In genomic region chr17:87057486-87058266, GRCm38 (mm10) we compare ENCODE assay signal across 10 mouse cellular contexts. TPM values are rescaled to one million over a fixed set of nuclear protein-coding genes. Genes with fewer than 3 reads are reported as not detected.
DNase-seq lines count a peak whose midpoint lies in the region; ATAC-seq lines count a peak whose summit lies in the region.
"Had no signal": no experiment of that assay in that cellular context is flagged by ENCODE, and none has a peak within 500 bp of the region (broad histone marks: within the 10 kb centered on the region; RNA-seq: fewer than 3 reads in every experiment).

No protein-coding gene starts in this region.

- WGBS in heart, embryonic 12.5 days = 52% methylated on average over 8 of the region's 8 CpGs
- 49% methylated on average over 8 of the region's 8 CpGs for WGBS in embryonic facial prominence, embryonic 10.5 days
- WGBS in limb, embryonic 11.5 days = 35% methylated on average over 8 of the region's 8 CpGs
- 71% methylated on average over 8 of the region's 8 CpGs for WGBS in forebrain, embryonic 16.5 days

- no peaks in the 10 kb centered on the region for H3K27me3 ChIP-seq in heart, embryonic 12.5 days (replicated peaks)
- H3K27me3 ChIP-seq in embryonic facial prominence, embryonic 10.5 days (replicated peaks; ENCODE audit: low read depth, poor library complexity, severe bottlenecking) = no peaks in the 10 kb centered on the region
- no peaks in the 10 kb centered on the region for H3K27me3 ChIP-seq in limb, embryonic 11.5 days (ENCODE audit: control insufficient read depth, insufficient read depth, low read length)
- H3K27me3 ChIP-seq in forebrain, embryonic 16.5 days (replicated peaks; ENCODE audit: control insufficient read depth, insufficient read depth, low read length) = no peaks in the 10 kb centered on the region
- H3K27me3 ChIP-seq: neural tube, embryonic 13.5 days had no signal

- no peaks in the 10 kb centered on the region for H3K9me3 ChIP-seq in heart, embryonic 12.5 days (replicated peaks)
- H3K9me3 ChIP-seq in embryonic facial prominence, embryonic 10.5 days = no peaks in the 10 kb centered on the region
- no peaks in the 10 kb centered on the region for H3K9me3 ChIP-seq in limb, embryonic 11.5 days (ENCODE audit: control insufficient read depth, low read length)
- H3K9me3 ChIP-seq in forebrain, embryonic 16.5 days (ENCODE audit: control insufficient read depth, low read length) = no peaks in the 10 kb centered on the region
- H3K9me3 ChIP-seq: neural tube, embryonic 13.5 days had no signal

- peaks cover 18% of the 10 kb centered on the region for H3K4me1 ChIP-seq in heart, embryonic 12.5 days (replicated peaks)
- H3K4me1 ChIP-seq in embryonic facial prominence, embryonic 10.5 days = peaks cover 22% of the 10 kb centered on the region
- peaks cover 5% of the 10 kb centered on the region; the same call in 1 of the 2 replicates for H3K4me1 ChIP-seq in limb, embryonic 11.5 days (ENCODE audit: control insufficient read depth, insufficient read depth, low read length)
- H3K4me1 ChIP-seq in forebrain, embryonic 16.5 days (replicated peaks; ENCODE audit: control insufficient read depth, insufficient read depth, low read length) = 0 out of 2 replicates have a peak, but pooled peaks cover 2% of the 10 kb centered on the region

- H3K9ac ChIP-seq in heart, embryonic 12.5 days = no peak overlapping the region
- H3K9ac ChIP-seq in limb, embryonic 11.5 days (ENCODE audit: low read length) = no peak overlapping the region
- H3K9ac ChIP-seq in forebrain, embryonic 16.5 days (replicated peaks; ENCODE audit: low read depth, low read length) = no peak overlapping the region
- H3K9ac ChIP-seq: neural tube, embryonic 13.5 days had no signal

- H3K27ac ChIP-seq in heart, embryonic 12.5 days (ENCODE audit: poor library complexity, severe bottlenecking) = no peak overlapping the region
- H3K27ac ChIP-seq in embryonic facial prominence, embryonic 10.5 days (replicated peaks) = no peak overlapping the region; the same call in 1 of the 2 replicates
- no peak overlapping the region for H3K27ac ChIP-seq in limb, embryonic 11.5 days (replicated peaks; ENCODE audit: low read depth, low read length)
- no peak overlapping the region for H3K27ac ChIP-seq in forebrain, embryonic 16.5 days (ENCODE audit: low read length)
- H3K27ac ChIP-seq: left cerebral cortex, adult 2 months; neural tube, embryonic 13.5 days had no signal

- no peak overlapping the region for H3K4me3 ChIP-seq in heart, embryonic 12.5 days
- no peak overlapping the region for H3K4me3 ChIP-seq in embryonic facial prominence, embryonic 10.5 days
- H3K4me3 ChIP-seq in limb, embryonic 11.5 days (ENCODE audit: low read depth, low read length) = no peak overlapping the region
- H3K4me3 ChIP-seq in forebrain, embryonic 16.5 days (replicated peaks; ENCODE audit: low read length) = no peak overlapping the region
- H3K4me3 ChIP-seq: left cerebral cortex, adult 2 months; neural tube, embryonic 13.5 days had no signal

- no peak for ATAC-seq in heart, embryonic 12.5 days (ENCODE audit: insufficient number of reproducible peaks, low FRiP score)
- ATAC-seq in limb, embryonic 11.5 days (ENCODE audit: insufficient number of reproducible peaks, low FRiP score, low TSS enrichment, low read depth) = 0 out of 2 replicates have a peak, but pooled peaks have one; percentile 39
- no peak for ATAC-seq in forebrain, embryonic 16.5 days

- DNase-seq in heart, adult 18-20 months = peak; percentile 71 to 81
- DNase-seq in embryonic facial prominence, embryonic 10.5 days (ENCODE audit: low spot score) = peak; percentile 61
- DNase-seq in gastrocnemius, postnatal 25 days = peak; percentile 87
- DNase-seq in limb, embryonic 11.5 days (ENCODE audit: low spot score) = peak; percentile 44
- no peak for DNase-seq in thymus, postnatal 4 days
- DNase-seq in layer of hippocampus, adult 18-20 months (ENCODE audit: low spot score in 2 of 2) = no peak

- no peak overlapping the region for H3K4me2 ChIP-seq in heart, embryonic 12.5 days
- no peak overlapping the region for H3K4me2 ChIP-seq in limb, embryonic 11.5 days (ENCODE audit: low read depth, severe bottlenecking)
- H3K4me2 ChIP-seq in forebrain, embryonic 16.5 days (ENCODE audit: low read length) = no peak overlapping the region
- H3K4me2 ChIP-seq: neural tube, embryonic 13.5 days had no signal

- H3K36me3 ChIP-seq in heart, embryonic 12.5 days = no peaks in the 10 kb centered on the region
- no peaks in the 10 kb centered on the region for H3K36me3 ChIP-seq in embryonic facial prominence, embryonic 10.5 days (replicated peaks)
- H3K36me3 ChIP-seq in limb, embryonic 11.5 days (ENCODE audit: control insufficient read depth, insufficient read depth, low read length) = no peaks in the 10 kb centered on the region
- H3K36me3 ChIP-seq in forebrain, embryonic 16.5 days (ENCODE audit: control insufficient read depth, insufficient read depth) = no peaks in the 10 kb centered on the region
- H3K36me3 ChIP-seq: neural tube, embryonic 13.5 days had no signal

RNA-seq across cellular contexts. Expression of gene Cript, which starts 32.3 kb away (rescaled TPM):
- 10 to 100 TPM; 43.4 to 46.2 TPM for total RNA-seq in heart, adult 18-20 months (2021)
- 115 TPM in 2 replicates for polyA plus RNA-seq in heart, embryonic 12.5 days (2016; fragmentation: Nextera tagmentation; extraction: Ambion mirVana)
- 147 and 155 TPM in 2 replicates for polyA plus RNA-seq in embryonic facial prominence, embryonic 10.5 days (2016; fragmentation: Nextera tagmentation; extraction: Ambion mirVana)
- 10 to 100 TPM; 38.5 to 41.4 TPM for total RNA-seq in gastrocnemius, postnatal 25 days (2021)
- 133 and 148 TPM in 2 replicates for polyA plus RNA-seq in limb, embryonic 11.5 days (2014; fragmentation: Nextera tagmentation; extraction: Ambion mirVana)
- total RNA-seq in layer of hippocampus, adult 18-20 months (2021) = 10 to 100 TPM; 54.0 to 57.2 TPM
- polyA plus RNA-seq in forebrain, embryonic 16.5 days (2015; fragmentation: Nextera tagmentation; extraction: Ambion mirVana) = 239 and 248 TPM in 2 replicates

RNA-seq across cellular contexts. Expression of gene Pigf, which starts 32.5 kb away (rescaled TPM):
- 1 to 10 TPM; 3.8 to 4.8 TPM for total RNA-seq in heart, adult 18-20 months (2021)
- polyA plus RNA-seq in heart, embryonic 12.5 days (2016; fragmentation: Nextera tagmentation; extraction: Ambion mirVana) = 16.9 and 21.5 TPM in 2 replicates
- 42.4 and 45.1 TPM in 2 replicates for polyA plus RNA-seq in embryonic facial prominence, embryonic 10.5 days (2016; fragmentation: Nextera tagmentation; extraction: Ambion mirVana)
- total RNA-seq in gastrocnemius, postnatal 25 days (2021) = 1 to 10 TPM; 1.6 to 1.8 TPM
- 37.4 and 37.9 TPM in 2 replicates for polyA plus RNA-seq in limb, embryonic 11.5 days (2014; fragmentation: Nextera tagmentation; extraction: Ambion mirVana)
- total RNA-seq in layer of hippocampus, adult 18-20 months (2021) = 10 to 100 TPM; 14.7 to 16.2 TPM
- 31.2 and 32.4 TPM in 2 replicates for polyA plus RNA-seq in forebrain, embryonic 16.5 days (2015; fragmentation: Nextera tagmentation; extraction: Ambion mirVana)

RNA-seq across cellular contexts. Expression of gene Socs5, which starts 49.8 kb away (rescaled TPM):
- 10 to 100 TPM; 27.6 to 30.0 TPM for total RNA-seq in heart, adult 18-20 months (2021)
- 13.5 and 17.0 TPM in 2 replicates for polyA plus RNA-seq in heart, embryonic 12.5 days (2016; fragmentation: Nextera tagmentation; extraction: Ambion mirVana)
- polyA plus RNA-seq in embryonic facial prominence, embryonic 10.5 days (2016; fragmentation: Nextera tagmentation; extraction: Ambion mirVana) = 8.4 and 10.2 TPM in 2 replicates
- total RNA-seq in gastrocnemius, postnatal 25 days (2021) = 10 to 100 TPM in 1 of 2 experiments, 1 to 10 TPM in 1; 9.1 to 11.5 TPM
- polyA plus RNA-seq in limb, embryonic 11.5 days (2014; fragmentation: Nextera tagmentation; extraction: Ambion mirVana) = 13.4 and 14.4 TPM in 2 replicates
- total RNA-seq in layer of hippocampus, adult 18-20 months (2021) = 100 to 1,000 TPM; 114 TPM
- polyA plus RNA-seq in forebrain, embryonic 16.5 days (2015; fragmentation: Nextera tagmentation; extraction: Ambion mirVana) = 11.7 and 12.6 TPM in 2 replicates

Comparison
In these comparisons a context has a peak if more than half of its experiments do, and no peak if none do; other contexts are left out.
1. DNase-seq: peak in heart, adult 18-20 months (2 of 2), embryonic facial prominence, embryonic 10.5 days (single experiment), gastrocnemius, postnatal 25 days (single experiment) and limb, embryonic 11.5 days (single experiment); none in thymus, postnatal 4 days (single experiment) and layer of hippocampus, adult 18-20 months (0 of 2).